Mouse (Mus musculus): ENCODE measurements around the gene Slc36a1. TPM values are rescaled to one million over a fixed set of nuclear protein-coding genes. Genes with fewer than 3 reads are reported as not detected.

Gene Slc36a1
- polyA plus RNA-seq, 1 experiment from 2014 or later, result 1.5 TPM

GRCm38 (mm10) chr11:55183124-55183523, 21.0 kb upstream of the Slc36a1 start:
- Histone ChIP-seq H3K9ac (replicated peaks) (no peak overlapping the region), H3K9me3 (no peaks in the 10 kb centered on the region), H3K27me3 (0 out of 2 replicates have a peak, but pooled peaks cover 4% of the 10 kb centered on the region), H3K27ac (no peak overlapping the region), H3K4me3 (replicated peaks) (no peak overlapping the region), H3K4me1 (replicated peaks) (no peaks in the 10 kb centered on the region), H3K4me2 (no peak overlapping the region), H3K36me3 (no peaks in the 10 kb centered on the region)
- ATAC-seq (ENCODE audit: insufficient number of reproducible peaks, insufficient read depth, low FRiP score, low TSS enrichment, low read depth), result no peak
- WGBS, result 64% methylated on average over 7 of the region's 7 CpGs

- Histone ChIP-seq H3K4me3 (replicated peaks) (no peak overlapping the region), H3K9me3 (no peaks in the 10 kb centered on the region), H3K4me1 (replicated peaks) (no peaks in the 10 kb centered on the region), H3K9ac (replicated peaks) (no peak overlapping the region), H3K27ac (no peak overlapping the region), H3K4me2 (no peak overlapping the region), H3K27me3 (0 out of 2 replicates have a peak, but pooled peaks cover 4% of the 10 kb centered on the region), H3K36me3 (no peaks in the 10 kb centered on the region)
- 83% methylated on average over 5 of the region's 5 CpGs for WGBS
- no peak for ATAC-seq (ENCODE audit: insufficient number of reproducible peaks, insufficient read depth, low FRiP score, low TSS enrichment, low read depth)
Measured at GRCm38 (mm10) chr11:55184246-55184645, 19.9 kb upstream of the Slc36a1 start.

- no peak for ATAC-seq (ENCODE audit: insufficient number of reproducible peaks, insufficient read depth, low FRiP score, low TSS enrichment, low read depth)
- Histone ChIP-seq H3K9ac (replicated peaks) (0 out of 2 replicates have a peak within 1 kb of the TSS, but pooled peaks have one; percentile 8), H3K9me3 (no peaks in the 10 kb centered on the region), H3K4me3 (replicated peaks) (no peak within 1 kb of the TSS), H3K4me2 (no peak within 1 kb of the TSS), H3K27me3 (0 out of 2 replicates have a peak, but pooled peaks cover 4% of the 10 kb centered on the region), H3K36me3 (no peaks in the 10 kb centered on the region), H3K4me1 (replicated peaks) (no peaks in the 10 kb centered on the region), H3K27ac (no peak within 1 kb of the TSS)
- 24% methylated on average over 10 of the region's 10 CpGs for WGBS
Measured at GRCm38 (mm10) chr11:55184733-55185291, 19.3 kb upstream of the Slc36a1 start, which contains the start of gene Slc36a2. Slc36a2 (minus strand) TSS chr11:55185077.

GRCm38 (mm10) chr11:55187292-55187691, 16.9 kb upstream of the Slc36a1 start:
- Histone ChIP-seq H3K27ac (no peak overlapping the region), H3K9ac (replicated peaks) (no peak overlapping the region), H3K9me3 (no peaks in the 10 kb centered on the region), H3K4me2 (no peak overlapping the region), H3K4me3 (replicated peaks) (no peak overlapping the region), H3K4me1 (replicated peaks) (no peaks in the 10 kb centered on the region), H3K27me3 (0 out of 2 replicates have a peak, but pooled peaks cover 4% of the 10 kb centered on the region), H3K36me3 (no peaks in the 10 kb centered on the region)
- WGBS, result 83% methylated on average over 4 of the region's 4 CpGs
- ATAC-seq (ENCODE audit: insufficient number of reproducible peaks, insufficient read depth, low FRiP score, low TSS enrichment, low read depth), result no peak

GRCm38 (mm10) chr11:55187777-55188176, 16.4 kb upstream of the Slc36a1 start:
- 0 out of 2 replicates have a peak, but pooled peaks cover 4% of the 10 kb centered on the region for H3K27me3 ChIP-seq
- H3K4me3 ChIP-seq (replicated peaks), result no peak overlapping the region
- 83% methylated on average over 6 of the region's 6 CpGs for WGBS
- no peak overlapping the region for H3K9ac ChIP-seq (replicated peaks)
- no peak overlapping the region for H3K27ac ChIP-seq
- H3K9me3 ChIP-seq, result no peaks in the 10 kb centered on the region
- ATAC-seq (ENCODE audit: insufficient number of reproducible peaks, insufficient read depth, low FRiP score, low TSS enrichment, low read depth), result no peak
- H3K4me2 ChIP-seq, result no peak overlapping the region
- no peaks in the 10 kb centered on the region for H3K4me1 ChIP-seq (replicated peaks)
- no peaks in the 10 kb centered on the region for H3K36me3 ChIP-seq

GRCm38 (mm10) chr11:55190216-55190615, 13.9 kb upstream of the Slc36a1 start:
- Histone ChIP-seq H3K27me3 (no peaks in the 10 kb centered on the region), H3K36me3 (no peaks in the 10 kb centered on the region), H3K4me2 (no peak overlapping the region), H3K9ac (replicated peaks) (no peak overlapping the region), H3K27ac (no peak overlapping the region), H3K4me3 (replicated peaks) (no peak overlapping the region), H3K4me1 (replicated peaks) (no peaks in the 10 kb centered on the region), H3K9me3 (no peaks in the 10 kb centered on the region)
- 74% methylated on average over 3 of the region's 3 CpGs for WGBS
- ATAC-seq (ENCODE audit: insufficient number of reproducible peaks, insufficient read depth, low FRiP score, low TSS enrichment, low read depth), result no peak

- Histone ChIP-seq H3K9ac (replicated peaks) (no peak overlapping the region), H3K4me2 (no peak overlapping the region), H3K27me3 (peaks cover 8% of the 10 kb centered on the region; the same call in 1 of the 2 replicates), H3K4me1 (replicated peaks) (no peaks in the 10 kb centered on the region), H3K9me3 (no peaks in the 10 kb centered on the region), H3K4me3 (replicated peaks) (no peak overlapping the region), H3K27ac (no peak overlapping the region), H3K36me3 (no peaks in the 10 kb centered on the region)
- 61% methylated on average over 6 of the region's 6 CpGs for WGBS
- ATAC-seq (ENCODE audit: insufficient number of reproducible peaks, insufficient read depth, low FRiP score, low TSS enrichment, low read depth), result no peak
Measured at GRCm38 (mm10) chr11:55197086-55197485, 7.1 kb upstream of the Slc36a1 start.

GRCm38 (mm10) chr11:55197740-55198510, 6.2 kb upstream of the Slc36a1 start:
- no peaks in the 10 kb centered on the region for H3K9me3 ChIP-seq
- no peak for ATAC-seq (ENCODE audit: insufficient number of reproducible peaks, insufficient read depth, low FRiP score, low TSS enrichment, low read depth)

GRCm38 (mm10) chr11:55204602-55205001, 452 bp downstream of the Slc36a1 start:
- 9% methylated on average over 17 of the region's 17 CpGs for WGBS
- Histone ChIP-seq H3K4me1 (replicated peaks) (peaks cover 29% of the 10 kb centered on the region), H3K9ac (replicated peaks) (peak overlapping the region; percentile 81), H3K4me3 (replicated peaks) (peak overlapping the region; percentile 78), H3K9me3 (no peaks in the 10 kb centered on the region), H3K36me3 (no peaks in the 10 kb centered on the region), H3K4me2 (peak overlapping the region; percentile 96), H3K27me3 (peaks cover 9% of the 10 kb centered on the region; the same call in 1 of the 2 replicates), H3K27ac (no peak overlapping the region)
- ATAC-seq (ENCODE audit: insufficient number of reproducible peaks, insufficient read depth, low FRiP score, low TSS enrichment, low read depth), result 0 out of 2 replicates have a peak, but pooled peaks have one; percentile 44

More at GRCm38 (mm10) chr11:55197740-55198510, 6.2 kb upstream of the Slc36a1 start:
- no peak overlapping the region for H3K4me3 ChIP-seq (replicated peaks)
- H3K27ac ChIP-seq, result no peak overlapping the region
- no peak overlapping the region for H3K9ac ChIP-seq (replicated peaks)
- H3K4me2 ChIP-seq, result no peak overlapping the region
- H3K36me3 ChIP-seq, result no peaks in the 10 kb centered on the region
- H3K27me3 ChIP-seq, result peaks cover 9% of the 10 kb centered on the region; the same call in 1 of the 2 replicates
- WGBS, result 80% methylated on average over 8 of the region's 8 CpGs
- H3K4me1 ChIP-seq (replicated peaks), result no peaks in the 10 kb centered on the region

- no peaks in the 10 kb centered on the region for H3K27me3 ChIP-seq
- H3K9me3 ChIP-seq, result no peaks in the 10 kb centered on the region
- 62% methylated on average over 6 of the region's 6 CpGs for WGBS
- no peak for ATAC-seq (ENCODE audit: insufficient number of reproducible peaks, insufficient read depth, low FRiP score, low TSS enrichment, low read depth)
- H3K4me3 ChIP-seq (replicated peaks), result no peak overlapping the region
- H3K9ac ChIP-seq (replicated peaks), result no peak overlapping the region
- H3K4me1 ChIP-seq (replicated peaks), result peaks cover 40% of the 10 kb centered on the region
- no peak overlapping the region for H3K27ac ChIP-seq
- no peaks in the 10 kb centered on the region for H3K36me3 ChIP-seq
- no peak overlapping the region for H3K4me2 ChIP-seq
Measured at GRCm38 (mm10) chr11:55208001-55208690, 4.0 kb downstream of the Slc36a1 start.

- WGBS, result 57% methylated on average over 2 of the region's 2 CpGs
- Histone ChIP-seq H3K27me3 (no peaks in the 10 kb centered on the region), H3K27ac (no peak overlapping the region), H3K9ac (replicated peaks) (no peak overlapping the region), H3K9me3 (no peaks in the 10 kb centered on the region), H3K36me3 (no peaks in the 10 kb centered on the region), H3K4me2 (no peak overlapping the region), H3K4me3 (replicated peaks) (no peak overlapping the region), H3K4me1 (replicated peaks) (peaks cover 40% of the 10 kb centered on the region)
- ATAC-seq (ENCODE audit: insufficient number of reproducible peaks, insufficient read depth, low FRiP score, low TSS enrichment, low read depth), result no peak
Measured at GRCm38 (mm10) chr11:55209032-55209431, 4.9 kb downstream of the Slc36a1 start.

Data from limb, embryonic 12.5 days (tissue).